Mouse (Mus musculus) MN1 (cell line): ENCODE measurements around the gene Rnasel.

ENCODE experiments used
- DNase-seq: peaks from one replicate; pipeline ENCODE4 v3.0.0-alpha.2; 2016; ENCODE audit warnings: low spot score

The Rnasel gene

GRCm38 (mm10) chr1:153769998-153770775 lies 21.0 kb downstream of the Rnasel start:
- no peak for DNase-seq

- DNase-seq, result no peak
Measured at GRCm38 (mm10) chr1:153770776-153771167, 21.5 kb downstream of the Rnasel start.

- no peak for DNase-seq
Measured at GRCm38 (mm10) chr1:153775174-153775573, 25.9 kb downstream of the Rnasel start.

- no peak for DNase-seq
Measured at GRCm38 (mm10) chr1:153776257-153776656, 27.0 kb downstream of the Rnasel start.

- DNase-seq, result no peak
Measured at GRCm38 (mm10) chr1:153778205-153778604, 29.0 kb downstream of the Rnasel start.

GRCm38 (mm10) chr1:153783339-153783738 lies 34.1 kb downstream of the Rnasel start:
- DNase-seq, result no peak

- DNase-seq, result no peak
Measured at GRCm38 (mm10) chr1:153785608-153786007, 36.4 kb downstream of the Rnasel start.

- DNase-seq, result no peak
Measured at GRCm38 (mm10) chr1:153790708-153791107, 41.5 kb downstream of the Rnasel start.

- no peak for DNase-seq
Measured at GRCm38 (mm10) chr1:153794241-153794640, 45.0 kb downstream of the Rnasel start.

- DNase-seq, result no peak
Measured at GRCm38 (mm10) chr1:153802691-153803090, 53.5 kb downstream of the Rnasel start.

- no peak for DNase-seq
Measured at GRCm38 (mm10) chr1:153803530-153803929, 54.3 kb downstream of the Rnasel start.

GRCm38 (mm10) chr1:153807390-153807993 lies 58.3 kb downstream of the Rnasel start:
- no peak for DNase-seq
